Mouse (Mus musculus) spleen, adult 2 months (tissue): ENCODE results near the gene Rinl.

Source experiments
- CTCF ChIP-seq: fragments of 200-500 bp; IDR thresholded peaks from 2 replicates; pipeline ENCODE4 v1.5.1; 2011; ENCODE audit warnings: mild to moderate bottlenecking, inconsistent platforms; ENCODE audit not compliant: insufficient read depth, insufficient read length, insufficient replicate concordance; ENCODE audit errors: extremely low read depth
- POLR2A ChIP-seq: fragments of 200-500 bp; IDR thresholded peaks from 2 replicates; pipeline ENCODE4 v1.6.1; 2011; ENCODE audit warnings: low read depth, low read length, inconsistent platforms

DNA sequence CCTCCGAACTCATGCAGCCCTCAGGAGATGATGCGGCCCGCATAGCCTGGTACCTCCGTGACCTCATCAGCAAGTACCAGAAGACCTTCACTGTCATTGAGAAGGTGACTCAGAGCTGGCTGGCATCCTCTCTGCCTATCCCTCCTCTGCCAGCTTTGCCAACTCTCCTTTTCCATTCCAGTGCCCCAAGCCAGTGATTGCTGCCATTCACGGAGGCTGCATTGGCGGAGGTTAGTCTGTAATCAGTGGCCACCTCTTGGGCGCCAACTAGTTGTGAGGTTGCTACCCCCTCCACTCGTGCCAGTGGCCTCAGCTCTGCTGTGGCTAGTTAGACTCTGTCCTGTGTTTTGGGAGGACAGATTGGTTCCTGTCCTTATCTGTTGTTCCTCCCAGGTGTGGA is 41.1 kb downstream of the Rinl start:
- TF ChIP-seq POLR2A (no peak), CTCF (no peak)
